Mouse (Mus musculus): ENCODE measurements around the gene Pafah1b3. TPM values are rescaled to one million over a fixed set of nuclear protein-coding genes. Genes with fewer than 3 reads are reported as not detected.

Pafah1b3 gene
- polyA plus RNA-seq, 1 experiment from 2014 or later: 29.3 TPM

GRCm38 (mm10) chr7:25272445-25273258, 25.1 kb downstream of the Pafah1b3 start:
- peak overlapping the region; percentile 83 for H3K9ac ChIP-seq
- no peaks in the 10 kb centered on the region for H3K9me3 ChIP-seq (replicated peaks)
- whole genome bisulfite sequencing (ENCODE audit: insufficient replicate concordance): 86% methylated on average over 38 of the region's 38 CpGs
- peak overlapping the region; percentile 61 for H3K4me2 ChIP-seq
- peak overlapping the region; percentile 96 for H3K27ac ChIP-seq
- H3K4me1 ChIP-seq (replicated peaks): peaks cover 90% of the 10 kb centered on the region
- ATAC-seq (ENCODE audit: low read depth): no peak
- no peak for DNase-seq
- no peak overlapping the region; the same call in 1 of the 2 replicates for H3K4me3 ChIP-seq (replicated peaks)
- no peaks in the 10 kb centered on the region for H3K27me3 ChIP-seq
- peaks cover 33% of the 10 kb centered on the region for H3K36me3 ChIP-seq

DNA sequence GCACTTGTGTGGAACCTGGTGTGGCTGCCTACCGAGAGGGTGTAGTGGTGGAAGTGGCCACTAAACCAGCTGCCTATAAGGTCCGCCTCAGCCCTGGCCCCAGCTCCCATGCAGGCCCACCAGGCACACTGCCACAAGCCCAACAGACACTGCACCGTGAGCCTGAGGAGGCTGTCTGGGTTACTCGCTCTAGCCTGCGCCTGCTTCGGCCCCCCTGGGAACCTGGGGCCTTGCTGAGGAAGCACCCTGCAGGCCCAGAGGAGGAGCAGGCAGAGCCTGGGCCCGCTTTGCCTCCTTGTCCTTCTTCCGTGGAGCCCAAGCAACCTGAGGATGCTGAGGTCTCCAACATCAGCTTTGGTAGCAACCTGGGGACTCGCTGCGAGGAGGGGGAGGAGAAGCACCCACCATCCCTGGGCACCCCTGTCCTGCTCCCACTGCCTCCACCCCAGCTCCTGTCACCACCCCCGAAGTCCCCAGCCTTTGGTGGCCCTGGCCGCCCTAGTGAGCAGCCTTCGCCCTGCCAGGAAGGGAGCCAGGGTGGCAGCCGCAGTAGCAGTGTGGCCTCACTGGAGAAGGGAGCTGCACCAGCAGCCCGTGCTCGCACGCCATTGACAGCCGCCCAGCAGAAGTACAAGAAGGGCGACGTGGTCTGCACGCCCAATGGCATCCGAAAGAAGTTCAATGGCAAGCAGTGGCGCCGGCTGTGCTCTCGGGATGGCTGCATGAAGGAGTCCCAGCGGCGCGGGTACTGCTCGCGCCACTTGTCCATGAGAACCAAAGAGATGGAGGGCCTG, 25.9 kb downstream of the Pafah1b3 start:
- DNase-seq (no peak), ATAC-seq (ENCODE audit: low read depth) (no peak)
- 91% methylated on average over 30 of the region's 30 CpGs for WGBS (ENCODE audit: insufficient replicate concordance)
- Histone ChIP-seq H3K27me3 (no peaks in the 10 kb centered on the region), H3K4me3 (replicated peaks) (no peak overlapping the region), H3K27ac (peak overlapping the region; percentile 96), H3K9ac (no peak overlapping the region), H3K9me3 (replicated peaks) (no peaks in the 10 kb centered on the region), H3K4me1 (replicated peaks) (peaks cover 85% of the 10 kb centered on the region), H3K4me2 (no peak overlapping the region), H3K36me3 (peaks cover 33% of the 10 kb centered on the region)

GRCm38 (mm10) chr7:25270652-25271633, 26.8 kb downstream of the Pafah1b3 start:
- H3K9ac ChIP-seq: peak overlapping the region; percentile 94; the same call in 1 of the 2 replicates
- peaks cover 85% of the 10 kb centered on the region for H3K4me1 ChIP-seq (replicated peaks)
- DNase-seq: no peak
- ATAC-seq (ENCODE audit: low read depth): no peak
- peaks cover 33% of the 10 kb centered on the region for H3K36me3 ChIP-seq
- 87% methylated on average over 35 of the region's 35 CpGs for WGBS (ENCODE audit: insufficient replicate concordance)
- H3K4me2 ChIP-seq: no peak overlapping the region
- H3K27me3 ChIP-seq: no peaks in the 10 kb centered on the region
- H3K9me3 ChIP-seq (replicated peaks): no peaks in the 10 kb centered on the region
- H3K4me3 ChIP-seq (replicated peaks): no peak overlapping the region
- H3K27ac ChIP-seq: peak overlapping the region; percentile 96

DNA sequence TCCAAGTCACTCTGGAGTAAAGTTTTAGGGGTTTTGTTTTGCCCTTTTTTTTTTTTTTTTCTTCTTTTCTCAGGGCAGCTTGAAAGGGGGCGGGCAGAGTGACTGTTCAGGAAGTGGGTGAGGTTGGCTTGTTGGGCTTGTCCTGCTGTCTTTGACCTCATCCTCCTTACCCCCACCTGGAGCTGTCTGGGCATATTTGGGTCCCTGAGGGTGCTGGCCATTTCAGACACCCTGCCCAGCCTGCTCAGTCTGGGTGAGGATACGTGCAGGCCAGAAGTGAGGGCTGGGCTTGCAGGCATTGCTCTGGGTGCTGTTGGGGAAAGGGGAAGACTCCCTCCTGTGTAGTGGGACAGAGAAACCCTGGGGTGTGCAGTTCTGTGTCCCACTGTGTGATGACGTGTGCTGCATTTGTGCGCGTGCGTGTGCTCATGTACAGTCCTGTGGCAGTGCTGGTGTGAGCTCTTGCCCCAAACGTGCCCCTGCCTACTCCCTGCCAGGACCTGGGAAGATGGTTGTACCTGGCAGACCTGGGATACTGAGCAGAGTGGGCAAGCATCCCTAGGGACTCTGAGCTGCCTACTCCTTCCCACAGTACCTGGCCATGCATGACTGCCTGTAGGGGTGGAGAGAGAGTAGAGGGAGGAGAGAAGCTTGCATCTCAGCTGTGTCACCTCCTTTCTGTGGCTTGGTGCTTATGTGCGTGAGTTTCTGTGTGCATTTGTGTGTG, 28.1 kb downstream of the Pafah1b3 start:
- ATAC-seq (ENCODE audit: low read depth) (no peak), DNase-seq (no peak)
- Histone ChIP-seq H3K27me3 (no peaks in the 10 kb centered on the region), H3K4me1 (replicated peaks) (peaks cover 82% of the 10 kb centered on the region), H3K9me3 (replicated peaks) (no peaks in the 10 kb centered on the region), H3K4me3 (replicated peaks) (peak overlapping the region; percentile 74), H3K4me2 (peak overlapping the region; percentile 94), H3K36me3 (peaks cover 30% of the 10 kb centered on the region), H3K9ac (peak overlapping the region; percentile 94), H3K27ac (peak overlapping the region; percentile 96)
- WGBS (ENCODE audit: insufficient replicate concordance): 70% methylated on average over 8 of the region's 8 CpGs

GRCm38 (mm10) chr7:25269029-25269428, 28.8 kb downstream of the Pafah1b3 start:
- DNase-seq: no peak
- Histone ChIP-seq H3K36me3 (peaks cover 30% of the 10 kb centered on the region), H3K9me3 (replicated peaks) (no peaks in the 10 kb centered on the region), H3K27ac (peak overlapping the region; percentile 96), H3K4me1 (replicated peaks) (peaks cover 82% of the 10 kb centered on the region), H3K4me2 (peak overlapping the region; percentile 94), H3K4me3 (replicated peaks) (peak overlapping the region; percentile 74), H3K9ac (peak overlapping the region; percentile 94), H3K27me3 (no peaks in the 10 kb centered on the region)
- ATAC-seq (ENCODE audit: low read depth): no peak
- WGBS (ENCODE audit: insufficient replicate concordance): 35% methylated on average over 4 of the region's 4 CpGs

DNA sequence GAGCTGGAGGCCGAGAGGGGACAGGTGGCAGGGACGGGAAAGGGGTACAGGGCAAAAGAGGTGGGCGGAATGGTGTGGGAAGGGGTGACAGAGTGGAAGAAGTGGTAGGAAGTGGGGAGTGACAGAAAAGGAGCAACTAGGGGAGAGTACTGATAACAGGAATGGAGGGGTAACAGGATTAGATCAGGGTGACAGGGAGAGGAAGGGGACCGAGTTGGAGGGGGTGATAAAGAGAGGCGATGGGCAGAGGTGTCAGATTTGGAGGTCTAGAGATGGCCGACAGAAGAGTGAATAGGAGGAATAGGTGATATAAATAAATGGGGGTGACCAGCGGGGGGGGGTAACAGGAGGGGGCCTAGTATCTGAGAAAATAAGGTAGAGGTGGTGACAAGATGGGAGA, 29.2 kb downstream of the Pafah1b3 start:
- Histone ChIP-seq H3K4me2 (peak overlapping the region; percentile 94), H3K9me3 (replicated peaks) (no peaks in the 10 kb centered on the region), H3K4me1 (replicated peaks) (peaks cover 82% of the 10 kb centered on the region), H3K36me3 (peaks cover 30% of the 10 kb centered on the region), H3K27ac (peak overlapping the region; percentile 96), H3K4me3 (replicated peaks) (peak overlapping the region; percentile 74), H3K9ac (peak overlapping the region; percentile 94), H3K27me3 (no peaks in the 10 kb centered on the region)
- ATAC-seq (ENCODE audit: low read depth) (no peak), DNase-seq (no peak)
- 2% methylated on average over 7 of the region's 7 CpGs for WGBS (ENCODE audit: insufficient replicate concordance)

DNA sequence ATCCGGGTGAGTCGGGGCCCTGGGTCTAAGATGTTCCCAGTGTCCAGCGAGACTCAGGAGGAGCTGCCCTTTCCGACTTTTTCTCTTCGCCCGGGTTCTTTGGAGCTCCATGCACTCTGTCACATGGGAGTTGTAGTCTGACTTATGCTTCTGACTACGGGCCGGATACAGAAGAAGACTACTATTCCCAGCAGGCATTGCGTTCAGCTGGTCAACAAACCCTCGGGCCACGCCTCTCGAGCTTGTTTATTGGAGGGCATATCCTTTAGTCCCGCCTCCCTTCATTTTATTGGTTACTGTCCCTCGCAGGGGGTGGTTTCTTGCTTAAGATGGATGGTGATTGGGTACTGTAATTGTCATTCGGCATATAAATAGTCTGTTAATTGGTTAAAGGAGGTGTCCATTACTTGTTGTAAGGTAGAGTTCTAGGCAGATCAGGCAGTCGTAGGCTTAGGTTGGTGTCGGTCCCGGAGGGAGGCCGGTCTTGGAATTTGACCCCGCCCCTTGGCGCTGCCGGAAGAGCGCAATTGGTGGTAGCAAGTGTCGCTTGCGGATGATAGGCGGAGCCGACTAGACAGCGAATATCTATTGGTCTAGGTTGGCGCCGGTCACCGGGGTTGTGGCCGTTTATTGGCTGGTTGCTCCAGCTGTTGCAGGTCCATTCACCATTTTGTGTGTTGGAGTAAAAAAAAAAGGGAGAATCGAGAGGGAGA, 29.9 kb downstream of the Pafah1b3 start:
- Histone ChIP-seq H3K27me3 (no peaks in the 10 kb centered on the region), H3K4me1 (replicated peaks) (peaks cover 75% of the 10 kb centered on the region), H3K9me3 (replicated peaks) (no peaks in the 10 kb centered on the region), H3K36me3 (peaks cover 24% of the 10 kb centered on the region), H3K9ac (peak overlapping the region; percentile 94), H3K4me3 (replicated peaks) (peak overlapping the region; percentile 74), H3K4me2 (peak overlapping the region; percentile 94), H3K27ac (peak overlapping the region; percentile 96)
- ATAC-seq (ENCODE audit: low read depth) (peak; percentile 89), DNase-seq (peak; percentile 99)
- under 1% methylated on average over 33 of the region's 33 CpGs for WGBS (ENCODE audit: insufficient replicate concordance)

DNA sequence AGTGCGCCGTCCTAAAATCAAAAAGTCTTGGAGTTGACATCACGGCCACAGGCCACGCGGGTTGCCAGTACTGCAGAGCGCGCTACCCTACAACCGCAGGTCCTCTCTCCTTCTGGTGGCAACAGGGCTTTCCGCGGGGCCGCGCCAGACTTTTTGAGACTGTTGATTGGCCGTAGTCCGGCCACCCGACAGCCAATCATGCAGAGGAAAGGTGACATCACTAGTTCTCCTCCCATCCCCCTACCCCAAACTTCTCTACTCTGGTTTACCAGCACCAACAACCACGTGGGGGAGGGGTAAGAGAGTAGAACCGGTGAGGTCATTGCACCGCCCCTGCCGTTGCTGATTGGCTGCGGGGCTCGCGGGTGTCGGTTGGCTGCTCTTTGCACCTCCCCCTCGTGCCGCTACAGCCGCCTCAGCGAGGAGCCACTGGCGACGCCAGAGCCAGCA, 30.5 kb downstream of the Pafah1b3 start, which contains the start of gene Cic:
Gene Cic, plus strand, starts transcription at position 404 of the 450 bp plus-strand sequence.
- Histone ChIP-seq H3K27ac (peak within 1 kb of the TSS; percentile 96), H3K4me1 (replicated peaks) (peaks cover 70% of the 10 kb centered on the region), H3K9ac (peak within 1 kb of the TSS; percentile 94), H3K4me3 (replicated peaks) (peak within 1 kb of the TSS; percentile 74), H3K27me3 (no peaks in the 10 kb centered on the region), H3K4me2 (peak within 1 kb of the TSS; percentile 94), H3K36me3 (peaks cover 18% of the 10 kb centered on the region), H3K9me3 (replicated peaks) (no peaks in the 10 kb centered on the region)
- ATAC-seq (ENCODE audit: low read depth) (peak; percentile 76), DNase-seq (peak; percentile 99)
- WGBS (ENCODE audit: insufficient replicate concordance): under 1% methylated on average over 29 of the region's 29 CpGs

- DNase-seq (no peak), ATAC-seq (ENCODE audit: low read depth) (no peak)
- Histone ChIP-seq H3K4me2 (peak overlapping the region; percentile 81), H3K9me3 (replicated peaks) (no peaks in the 10 kb centered on the region), H3K27me3 (no peaks in the 10 kb centered on the region), H3K4me1 (replicated peaks) (peaks cover 60% of the 10 kb centered on the region), H3K27ac (peak overlapping the region; percentile 90; the same call in 1 of the 2 replicates), H3K4me3 (replicated peaks) (peak overlapping the region; percentile 74; the same call in 1 of the 2 replicates), H3K36me3 (peaks cover 9% of the 10 kb centered on the region), H3K9ac (peak overlapping the region; percentile 82)
- 67% methylated on average over 8 of the region's 8 CpGs for WGBS (ENCODE audit: insufficient replicate concordance)
These were observed 31.4 kb downstream of the Pafah1b3 start for GRCm38 (mm10) chr7:25266180-25266962.
